Mouse (Mus musculus) mouse trophoblast stem cell (cell line): ENCODE results near the gene Sesn2.
"Not testable (repeated sequence)": the region's sequence is repeated elsewhere in the genome, so short reads cannot be mapped to it uniquely, and the experiment has no call there.

ENCODE experiments used
- in situ Hi-C, 2 experiments: fragments of 300-500 bp; cut with MseI, MboI; formaldehyde crosslinking; loops; 2 replicates in 1 of 2; 3 replicates in 1 of 2; pipeline ENCODE4 v1.15.1; 2025

Sesn2 gene

DNA sequence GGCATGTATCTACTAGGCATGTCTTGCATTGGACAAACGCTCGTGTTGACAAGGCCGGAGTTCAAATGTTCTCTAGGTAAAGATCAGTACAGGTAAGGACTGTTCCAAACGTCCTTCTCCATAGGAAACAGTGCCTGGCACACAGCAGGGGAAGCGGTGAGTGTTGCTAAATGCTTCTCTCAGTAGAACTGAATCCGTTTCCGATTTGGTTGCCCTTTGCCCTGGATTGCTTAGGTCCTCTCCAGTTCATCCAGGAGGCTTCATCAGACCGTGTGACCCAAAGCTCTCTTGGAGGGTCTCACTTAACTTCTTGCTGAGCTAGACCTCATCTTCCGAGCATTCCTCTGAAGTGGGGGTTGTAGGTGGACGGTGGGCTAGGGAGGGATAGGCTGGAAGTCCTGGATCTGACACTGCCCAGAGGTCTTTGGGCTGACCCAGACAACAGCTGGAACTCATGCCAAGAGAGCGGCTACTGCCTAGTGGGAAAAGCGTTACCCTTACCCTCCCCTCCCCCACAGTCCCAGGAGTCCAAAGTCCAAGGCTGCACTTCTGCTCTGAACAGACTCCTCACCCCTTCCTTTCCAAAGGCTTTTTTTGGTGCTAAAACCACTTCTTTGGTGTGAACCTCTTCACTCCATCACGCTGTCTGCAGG is 27.2 kb downstream of the Sesn2 start:
- in situ Hi-C loops, result no loop called here

DNA sequence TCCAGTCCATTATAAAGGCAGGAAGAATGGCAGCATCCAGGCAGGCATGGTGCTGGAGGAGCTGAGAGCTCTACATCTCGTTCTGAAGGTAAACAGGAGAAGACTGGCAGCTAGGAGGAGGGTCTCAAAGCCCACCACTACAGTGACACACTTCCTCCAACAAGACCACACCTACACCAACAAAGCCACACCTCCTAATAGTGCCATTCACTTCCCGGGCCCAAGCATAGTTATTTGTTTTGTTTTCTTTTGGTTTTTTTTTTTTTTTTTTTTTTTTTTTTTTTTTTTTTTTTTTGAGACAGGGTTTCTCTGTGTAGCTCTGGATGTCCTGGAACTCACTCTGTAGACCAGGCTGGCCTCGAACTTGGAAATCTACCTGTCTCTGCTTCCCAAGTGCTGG is 28.2 kb downstream of the Sesn2 start:
- in situ Hi-C loops, result not testable (repeated sequence)

GRCm38 (mm10) chr4:132477833-132478232 is 32.5 kb downstream of the Sesn2 start:
- in situ Hi-C loops, result no loop called here

GRCm38 (mm10) chr4:132475895-132476878 is 34.1 kb downstream of the Sesn2 start:
- in situ Hi-C loops, result no loop called here

DNA sequence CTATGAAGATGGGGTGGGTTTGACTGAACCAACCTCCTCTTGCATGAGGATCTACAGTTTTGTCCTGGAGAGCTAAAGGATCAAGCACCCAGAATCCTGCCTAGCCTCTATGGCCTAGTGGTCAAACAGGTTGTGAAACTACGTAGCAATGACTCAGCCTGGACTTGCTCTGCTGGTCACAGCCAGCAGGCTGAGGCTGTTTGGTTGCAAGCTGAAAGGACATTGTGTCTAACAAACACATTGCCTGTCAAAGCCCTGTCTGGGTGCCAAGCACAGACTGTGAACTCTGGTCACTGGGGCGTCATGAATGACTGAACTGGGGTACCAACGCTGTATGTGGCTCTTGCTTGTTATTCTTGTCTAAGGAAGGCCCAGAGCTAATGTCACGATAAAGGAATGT is 35.7 kb downstream of the Sesn2 start:
- in situ Hi-C loops, result no loop called here

- in situ Hi-C loops, result no loop called here
These were observed 36.9 kb downstream of the Sesn2 start for GRCm38 (mm10) chr4:132473411-132473810.

- in situ Hi-C loops, result no loop called here
These were observed 40.4 kb downstream of the Sesn2 start for GRCm38 (mm10) chr4:132469873-132470272.

- in situ Hi-C loops, result no loop called here
These were observed 46.1 kb downstream of the Sesn2 start for GRCm38 (mm10) chr4:132464255-132464613.

- in situ Hi-C loops, result no loop called here
These were observed 46.7 kb downstream of the Sesn2 start, which contains the start of gene Med18 for GRCm38 (mm10) chr4:132463430-132464254. Med18 (minus strand) TSS chr4:132463921.

- in situ Hi-C loops, result no loop called here
These were observed 47.5 kb downstream of the Sesn2 start for GRCm38 (mm10) chr4:132462836-132463235.

- in situ Hi-C loops, result no loop called here
These were observed 50.1 kb downstream of the Sesn2 start for GRCm38 (mm10) chr4:132460225-132460624.

GRCm38 (mm10) chr4:132455561-132455960 is 54.7 kb downstream of the Sesn2 start:
- in situ Hi-C loops, result no loop called here

- in situ Hi-C loops, result no loop called here
These were observed 55.2 kb downstream of the Sesn2 start for GRCm38 (mm10) chr4:132455146-132455545.

GRCm38 (mm10) chr4:132454216-132454615 is 56.1 kb downstream of the Sesn2 start:
- in situ Hi-C loops, result no loop called here

GRCm38 (mm10) chr4:132449778-132450177 is 60.5 kb downstream of the Sesn2 start:
- in situ Hi-C loops, result no loop called here

GRCm38 (mm10) chr4:132446105-132446504 is 64.2 kb downstream of the Sesn2 start:
- in situ Hi-C loops, result no loop called here

DNA sequence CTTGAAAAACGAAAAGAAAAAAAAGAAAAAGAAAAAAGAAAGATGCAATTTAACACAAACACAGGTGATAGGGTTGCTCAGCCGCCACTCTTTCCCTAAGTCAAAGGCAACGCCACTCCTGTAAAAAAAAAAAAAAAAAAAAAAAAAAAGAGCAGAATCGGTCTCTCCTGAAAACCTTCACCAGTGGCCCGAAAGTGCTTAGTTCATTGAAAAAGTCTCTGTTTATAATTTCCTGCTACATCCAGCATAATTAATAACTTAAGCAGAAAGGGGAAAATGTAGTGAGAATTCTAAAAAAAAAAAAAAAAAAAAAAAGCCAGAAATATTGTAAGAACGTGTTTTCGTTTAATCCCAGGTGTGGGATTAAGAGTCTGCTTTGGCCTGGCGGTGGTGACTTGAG is 65.8 kb downstream of the Sesn2 start:
- in situ Hi-C loops, result no loop called here
